Mouse (Mus musculus) activated CD4-positive, CD25-positive, alpha-beta regulatory T cell, adult 9 weeks (primary cell): ENCODE data around the gene Bfsp1. TPM values are rescaled to one million over a fixed set of nuclear protein-coding genes. Genes with fewer than 3 reads are reported as not detected.

Source experiments
- polyA plus RNA-seq: library from polyadenylated mRNA; unstranded; fragments of 100-300 nt; shearing (Covaris generic); gene quantifications from one replicate; pipeline ENCODE4 v1.2.1, GENCODE M21; 2017

The Bfsp1 gene
- not detected for polyA plus RNA-seq

DNA sequence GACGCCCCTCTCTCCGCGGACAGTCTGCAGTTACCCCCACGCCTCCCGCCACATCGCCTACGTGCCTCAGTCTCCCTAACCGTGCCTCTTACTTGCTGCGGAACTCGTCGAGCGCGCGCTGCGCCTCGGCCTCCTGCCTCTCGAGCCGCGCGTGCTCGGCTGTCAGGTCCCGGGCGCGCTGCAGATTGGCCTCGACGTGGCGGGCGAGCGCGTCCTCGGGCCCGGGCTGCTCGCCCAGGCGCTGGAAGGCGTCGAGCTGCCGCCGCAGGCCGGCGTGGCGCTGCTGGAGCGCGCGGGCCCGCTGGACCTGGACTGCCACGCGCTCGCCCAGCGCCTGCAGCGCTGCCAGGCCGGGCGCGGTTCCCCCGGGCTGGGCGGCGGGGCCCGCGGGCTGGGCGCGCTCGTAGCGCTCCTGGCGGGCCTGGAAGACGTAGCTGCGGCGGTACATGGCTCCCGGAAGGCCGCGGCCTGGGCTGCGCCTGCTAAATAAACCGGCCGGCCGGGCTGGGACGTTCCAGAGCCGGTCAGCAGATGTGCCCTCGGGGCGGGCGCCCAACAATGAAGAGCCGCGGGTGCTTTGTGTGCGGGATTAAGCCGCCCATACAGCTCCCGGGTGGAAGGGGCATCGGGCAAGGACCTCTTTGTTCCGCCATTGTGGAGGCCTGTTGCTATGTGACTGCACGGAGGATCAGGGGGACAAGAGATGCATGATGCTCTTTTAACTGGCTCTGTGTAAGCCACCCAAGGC, at the start of gene Bfsp1:
TSS of gene Bfsp1 (minus strand) at position 690 of the 748 bp plus-strand sequence.

Other genes with a start within 250 kb of the Bfsp1 start
- 34.1 TPM for gene Dstn, start 52.1 kb upstream of the Bfsp1 start, polyA plus RNA-seq
- 26.5 TPM for gene Rrbp1, start 148.1 kb upstream of the Bfsp1 start, polyA plus RNA-seq
- not detected for gene Banf2, start 169.9 kb upstream of the Bfsp1 start, polyA plus RNA-seq